ENCODE assay signal across 16 mouse cellular contexts in genomic region chr2:158199281-158199680, GRCm38 (mm10). TPM values are rescaled to one million over a fixed set of nuclear protein-coding genes. Genes with fewer than 3 reads are reported as not detected.
DNase-seq lines count a peak whose midpoint lies in the region; ATAC-seq and TF ChIP-seq lines count a peak whose summit lies in the region.
"Had no signal": no experiment of that assay in that cellular context is flagged by ENCODE, and none has a peak within 500 bp of the region (broad histone marks: within the 10 kb centered on the region; RNA-seq: fewer than 3 reads in every experiment).

No protein-coding gene starts in this region.

- H3K9ac ChIP-seq in kidney, embryonic 15.5 days: no peak overlapping the region
- no peak overlapping the region for H3K9ac ChIP-seq in lung, postnatal 0 days (replicated peaks; ENCODE audit: low read depth)
- H3K9ac ChIP-seq: embryonic facial prominence, embryonic 13.5 days; forebrain, embryonic 15.5 days had no signal

- no peak for ATAC-seq in kidney, embryonic 15.5 days (replicated peaks; ENCODE audit: low FRiP score)
- ATAC-seq in lung, postnatal 0 days: peak; percentile 30
- ATAC-seq: forebrain, embryonic 15.5 days; hindbrain, postnatal 0 days had no signal

- TF ChIP-seq EP300 in lung, postnatal 0 days (IDR thresholded peaks at IDR 0.05): no peak

- peak; percentile 58 for DNase-seq in adrenal gland, postnatal 14 days
- DNase-seq in adrenal gland, adult 18-20 months (ENCODE audit: low spot score in 2 of 2): no peak
- peak; percentile 43 for DNase-seq in kidney, postnatal 10 days
- peak; percentile 80 for DNase-seq in adipocyte (ENCODE audit: low spot score)
- DNase-seq in lung, postnatal 0 days (ENCODE audit: low spot score): peak; percentile 47
- no peak for DNase-seq in cerebellum, adult 18-20 months
- no peak for DNase-seq in left cerebral cortex, postnatal 25 days (ENCODE audit: low spot score in 2 of 2)
- DNase-seq: cerebellum, adult 9-10 months had no signal

- H3K27ac ChIP-seq in kidney, embryonic 15.5 days: no peak overlapping the region
- H3K27ac ChIP-seq in lung, postnatal 0 days (ENCODE audit: low read length): no peak overlapping the region
- H3K27ac ChIP-seq: embryonic facial prominence, embryonic 13.5 days; forebrain, embryonic 15.5 days; hindbrain, postnatal 0 days had no signal

- no peak overlapping the region for H3K4me2 ChIP-seq in kidney, embryonic 15.5 days
- H3K4me2 ChIP-seq in lung, postnatal 0 days (replicated peaks; ENCODE audit: low read depth, low read length): no peak overlapping the region
- H3K4me2 ChIP-seq: embryonic facial prominence, embryonic 13.5 days; forebrain, embryonic 15.5 days; midbrain, embryonic 11.5 days had no signal

- no peaks in the 10 kb centered on the region for H3K9me3 ChIP-seq in kidney, embryonic 15.5 days (replicated peaks)
- H3K9me3 ChIP-seq in lung, postnatal 0 days (ENCODE audit: low read length): no peaks in the 10 kb centered on the region
- H3K9me3 ChIP-seq: embryonic facial prominence, embryonic 13.5 days; forebrain, embryonic 15.5 days had no signal

- intact Hi-C loops in left cerebral cortex, postnatal 25 days (cut with DNase I): no loop called here

- peaks cover 15% of the 10 kb centered on the region for H3K4me1 ChIP-seq in kidney, embryonic 15.5 days
- H3K4me1 ChIP-seq in lung, postnatal 0 days (ENCODE audit: insufficient read depth, low read depth, low read length): no peaks in the 10 kb centered on the region
- H3K4me1 ChIP-seq: embryonic facial prominence, embryonic 13.5 days had no signal

- no peak for TF ChIP-seq CTCF in lung, postnatal 0 days (IDR thresholded peaks at IDR 0.05)

- no peak overlapping the region for H3K4me3 ChIP-seq in kidney, embryonic 15.5 days (replicated peaks)
- H3K4me3 ChIP-seq in lung, postnatal 0 days (ENCODE audit: low read depth, low read length): no peak overlapping the region
- H3K4me3 ChIP-seq: embryonic facial prominence, embryonic 13.5 days; forebrain, embryonic 15.5 days had no signal

- 25% methylated on average over 3 of the region's 3 CpGs for WGBS in kidney, embryonic 15.5 days
- 46% methylated on average over 3 of the region's 3 CpGs for WGBS in lung, postnatal 0 days

- H3K36me3 ChIP-seq in kidney, embryonic 15.5 days: no peaks in the 10 kb centered on the region
- no peaks in the 10 kb centered on the region for H3K36me3 ChIP-seq in lung, postnatal 0 days (ENCODE audit: insufficient read depth, low read length)
- H3K36me3 ChIP-seq: forebrain, embryonic 15.5 days had no signal

- H3K27me3 ChIP-seq in kidney, embryonic 15.5 days: no peaks in the 10 kb centered on the region
- no peaks in the 10 kb centered on the region for H3K27me3 ChIP-seq in lung, postnatal 0 days (replicated peaks; ENCODE audit: insufficient read depth, low read length)
- H3K27me3 ChIP-seq: embryonic facial prominence, embryonic 13.5 days; forebrain, embryonic 15.5 days had no signal

RNA-seq across cellular contexts. Expression of gene D630003M21Rik, which starts 29.7 kb away (rescaled TPM):
- total RNA-seq in adrenal gland, postnatal 14 days (2021): 2.0 and 2.4 TPM in 2 replicates
- 1 to 10 TPM; 1.6 to 1.7 TPM for total RNA-seq in adrenal gland, adult 18-20 months (2021)
- 6.2 and 7.7 TPM in 2 replicates for polyA plus RNA-seq in kidney, embryonic 15.5 days (2015; fragmentation: Nextera tagmentation; extraction: Ambion mirVana)
- 0.85 and 0.87 TPM in 2 replicates for polyA plus RNA-seq in lung, postnatal 0 days (2015; fragmentation: Nextera tagmentation; extraction: Ambion mirVana)
- 1 to 10 TPM; 2.9 to 4.0 TPM for total RNA-seq in left cerebral cortex, postnatal 25 days (2021)
- total RNA-seq: neutrophil, adult 5-6 weeks had no signal

RNA-seq across cellular contexts. Expression of gene Tgm2, which starts 53.0 kb away (rescaled TPM):
- 69.0 and 75.1 TPM in 2 replicates for total RNA-seq in adrenal gland, postnatal 14 days (2021)
- total RNA-seq in adrenal gland, adult 18-20 months (2021): 10 to 100 TPM; 60.5 to 90.5 TPM
- 30.4 and 39.7 TPM in 2 replicates for polyA plus RNA-seq in kidney, embryonic 15.5 days (2015; fragmentation: Nextera tagmentation; extraction: Ambion mirVana)
- polyA plus RNA-seq in lung, postnatal 0 days (2015; fragmentation: Nextera tagmentation; extraction: Ambion mirVana): 97.0 TPM in 2 replicates
- total RNA-seq in left cerebral cortex, postnatal 25 days (2021): 1 to 10 TPM; 7.4 to 9.8 TPM

RNA-seq across cellular contexts. Expression of gene Bpi, which starts 58.6 kb away (rescaled TPM):
- total RNA-seq in adrenal gland, postnatal 14 days (2021): not detected in 2 replicates
- not detected for total RNA-seq in adrenal gland, adult 18-20 months (2021)
- 0.08 and 0.17 TPM in 2 replicates for polyA plus RNA-seq in kidney, embryonic 15.5 days (2015; fragmentation: Nextera tagmentation; extraction: Ambion mirVana)
- polyA plus RNA-seq in lung, postnatal 0 days (2015; fragmentation: Nextera tagmentation; extraction: Ambion mirVana): not detected in 2 replicates
- not detected for total RNA-seq in left cerebral cortex, postnatal 25 days (2021)
- total RNA-seq: hindbrain, postnatal 0 days; neutrophil, adult 5-6 weeks had no signal
- polyA plus RNA-seq: C2C12; embryonic facial prominence, embryonic 13.5 days; forebrain, embryonic 15.5 days; hindbrain, postnatal 0 days; midbrain, embryonic 11.5 days; small intestine, adult 2 months had no signal

Comparison
In these comparisons a context has a peak if more than half of its experiments do, and no peak if none do; other contexts are left out.
1. DNase-seq: peak in adrenal gland, postnatal 14 days (single experiment), kidney, postnatal 10 days (single experiment), adipocyte (single experiment) and lung, postnatal 0 days (single experiment); none in adrenal gland, adult 18-20 months (0 of 2), cerebellum, adult 18-20 months (0 of 2) and left cerebral cortex, postnatal 25 days (0 of 2).